Mouse (Mus musculus) urinary bladder, postnatal 4 days (tissue): ENCODE measurements around the gene Fam102a.

Experiments used
- DNase-seq, 2 experiments: peaks; one replicate each; pipeline ENCODE4 v3.0.0; 2021 to 2022; ENCODE audit warnings: low spot score in 2 of 2

Fam102a gene

DNA sequence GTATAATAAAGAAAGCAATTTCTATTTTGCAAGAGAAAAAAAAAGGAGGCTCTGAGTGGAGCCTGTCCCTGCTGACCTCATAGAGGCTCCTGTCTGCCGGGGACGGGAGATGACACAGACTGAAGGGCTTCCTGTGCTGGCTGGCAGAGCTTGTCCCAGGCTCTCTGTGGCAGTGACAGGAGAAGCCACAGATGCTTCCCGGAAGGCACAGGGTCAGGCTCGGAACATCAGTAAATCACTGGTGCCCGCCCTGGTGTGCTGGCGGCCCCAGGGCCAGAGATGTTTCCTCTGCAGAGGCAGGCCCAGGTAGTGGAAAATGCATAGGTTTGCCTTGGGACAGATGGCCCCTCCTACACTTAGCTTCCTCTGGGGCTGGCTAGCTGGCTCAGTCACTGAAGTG lies 20.8 kb upstream of the Fam102a start:
- DNase-seq = no peak

DNA sequence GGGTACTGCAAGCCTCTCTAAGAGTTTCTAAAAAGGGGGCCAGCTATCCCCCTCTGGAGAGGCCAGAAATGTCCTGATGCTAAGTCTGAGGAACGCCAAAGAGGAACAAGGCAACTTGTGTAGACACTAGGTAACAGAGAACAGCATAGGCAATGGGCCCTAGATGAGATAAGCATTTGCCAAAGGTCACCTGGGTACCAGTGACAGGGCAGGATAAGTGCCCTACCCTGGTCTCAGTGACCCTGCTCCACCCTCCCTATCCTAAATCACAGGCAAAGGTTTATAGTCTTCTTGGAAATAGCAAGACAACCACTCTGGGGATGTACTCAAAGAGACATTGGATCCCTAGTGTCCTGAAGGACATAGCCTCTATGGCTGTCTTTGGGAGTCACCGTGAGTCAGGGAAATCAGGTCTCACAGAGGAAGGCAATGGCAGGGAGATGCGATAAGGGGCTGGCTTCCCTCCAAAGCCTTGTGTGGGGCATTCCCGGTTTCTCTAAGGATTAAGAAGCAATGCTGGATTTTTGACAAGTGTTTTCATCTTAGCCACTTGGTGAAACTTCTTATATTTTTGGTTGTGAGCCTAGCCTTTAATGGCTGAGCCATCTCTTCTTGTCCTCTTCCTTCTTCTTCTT lies 17.8 kb upstream of the Fam102a start:
- no peak for DNase-seq

DNA sequence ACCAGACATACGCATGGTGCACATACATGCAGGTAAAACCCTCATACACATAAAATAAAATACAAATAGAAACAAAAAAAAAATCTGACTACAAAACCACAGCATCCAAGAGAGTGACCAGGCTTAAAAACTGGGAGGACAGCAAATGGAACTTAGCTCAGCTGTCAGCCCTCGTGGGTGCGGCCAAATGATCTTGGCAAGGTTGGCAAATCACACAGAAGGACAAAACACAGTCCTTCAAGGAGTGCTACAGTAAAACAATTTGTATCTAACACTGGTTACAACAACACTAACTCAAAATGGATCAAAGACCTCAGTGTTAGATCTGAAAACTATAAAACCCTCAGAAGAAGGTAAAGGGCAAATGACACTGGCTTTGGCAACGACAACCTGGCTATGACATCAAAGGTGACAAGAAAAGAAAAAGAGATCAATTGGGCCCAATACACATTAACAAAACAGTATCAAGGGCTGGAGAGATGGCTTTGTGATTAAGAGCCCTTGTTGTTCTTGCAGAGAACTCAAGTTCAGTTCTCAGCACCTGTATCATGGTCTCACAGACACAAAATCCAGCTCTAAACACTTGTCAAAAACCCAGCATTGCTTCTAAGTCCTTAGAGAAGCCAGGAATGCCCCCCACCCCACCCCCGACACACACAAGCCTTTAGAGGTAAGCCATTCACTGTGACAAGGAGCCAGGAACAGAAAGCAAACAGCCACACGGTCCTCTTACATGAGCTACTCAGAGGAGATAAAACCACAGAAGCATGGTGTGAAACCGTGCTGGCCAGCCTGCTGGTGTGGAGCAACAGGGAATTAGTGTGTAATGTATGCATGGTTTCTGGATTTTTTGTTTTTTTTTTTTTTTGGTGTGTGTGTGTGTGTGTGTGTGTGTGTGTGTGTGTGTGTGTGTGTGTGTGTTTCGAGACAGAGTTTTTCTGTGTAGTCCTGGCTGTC lies 14.8 kb upstream of the Fam102a start:
- DNase-seq = no peak

DNA sequence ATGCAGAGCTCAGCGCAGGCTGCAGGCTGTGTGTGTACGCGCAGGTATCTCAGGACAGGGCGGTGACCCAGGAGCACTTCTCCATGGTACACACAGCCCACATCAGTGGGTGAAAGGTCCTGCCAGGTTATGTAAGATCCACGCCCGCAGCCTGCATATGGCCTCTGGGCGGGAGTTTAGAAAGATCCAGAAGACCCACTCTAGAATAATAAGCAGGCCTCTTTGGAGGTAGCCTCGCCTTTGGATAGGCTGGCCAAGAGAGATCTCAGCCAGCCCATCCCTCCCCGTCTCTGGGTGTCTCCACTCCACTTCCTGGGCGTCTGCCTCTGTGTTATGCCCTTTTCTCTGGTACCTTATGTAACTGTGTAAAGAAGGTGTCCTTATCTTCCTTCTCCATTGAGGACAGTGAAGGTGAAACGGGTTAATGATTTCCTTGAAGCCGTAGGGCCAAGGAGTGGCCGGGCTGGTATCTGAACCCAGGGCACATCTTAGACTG lies 10.5 kb upstream of the Fam102a start:
- DNase-seq = no peak

DNA sequence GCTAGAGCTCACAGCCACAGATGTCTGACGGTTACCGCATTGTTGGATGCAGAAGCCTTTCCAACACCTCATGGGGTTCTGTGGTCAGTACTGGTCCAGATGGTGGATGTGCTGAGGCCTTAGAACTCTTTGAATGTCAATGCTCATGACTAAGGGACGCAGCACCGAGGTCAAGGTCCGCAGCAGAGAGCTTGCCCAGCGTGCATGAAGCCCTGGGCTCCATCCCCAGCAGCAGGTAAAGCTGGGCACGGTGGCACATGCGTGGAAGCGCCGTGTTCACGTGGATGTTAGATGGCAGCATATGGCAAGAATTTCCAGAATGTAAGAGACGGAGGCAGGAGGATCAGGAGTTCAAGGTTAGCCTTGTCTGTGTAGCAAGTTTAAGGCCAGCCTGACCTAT lies 9.3 kb upstream of the Fam102a start:
- DNase-seq = no peak

DNA sequence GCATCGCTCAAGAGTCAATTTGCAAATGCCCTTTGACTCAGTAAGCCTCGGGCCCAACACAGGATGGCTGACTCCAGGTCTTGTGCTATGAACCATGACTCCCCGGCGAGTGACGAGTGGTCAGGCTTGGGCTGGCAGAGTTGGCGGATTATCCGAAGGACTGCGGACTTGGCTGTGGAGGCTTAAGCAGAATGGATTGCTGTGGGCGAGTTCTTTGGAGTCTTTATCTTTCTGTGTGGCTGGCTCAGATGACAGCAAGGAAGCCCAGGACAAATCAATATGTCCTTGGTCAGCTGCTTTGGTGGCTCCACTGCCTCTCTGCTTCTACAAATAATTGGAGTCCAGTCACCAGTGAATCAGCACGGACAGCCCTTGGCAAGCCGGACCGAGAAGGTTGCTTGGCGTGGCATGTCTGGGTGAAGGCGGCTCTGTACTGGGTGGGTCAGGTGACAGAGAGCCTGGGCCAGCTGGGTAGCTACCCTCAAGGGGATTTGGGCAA lies 7.6 kb upstream of the Fam102a start:
- no peak for DNase-seq

DNA sequence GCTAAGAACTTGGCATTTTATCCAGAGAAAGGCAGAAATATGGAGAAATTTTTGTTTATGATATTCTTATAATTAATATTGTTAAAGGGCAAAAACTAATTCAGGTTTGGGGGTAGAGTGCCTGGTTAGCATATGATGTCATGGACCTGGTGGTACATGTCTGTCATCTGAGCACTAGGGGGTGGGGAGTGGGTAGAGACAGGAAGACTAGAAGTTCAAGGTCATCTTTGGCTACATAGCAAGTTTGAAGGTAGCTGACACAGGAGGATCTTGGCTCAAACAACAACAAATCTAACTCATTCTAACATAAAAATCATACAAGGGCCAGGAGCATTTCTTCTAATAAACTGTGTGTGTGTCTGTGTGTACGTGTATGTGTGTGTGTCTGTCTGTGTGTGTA lies 6.8 kb upstream of the Fam102a start:
- no peak for DNase-seq

DNA sequence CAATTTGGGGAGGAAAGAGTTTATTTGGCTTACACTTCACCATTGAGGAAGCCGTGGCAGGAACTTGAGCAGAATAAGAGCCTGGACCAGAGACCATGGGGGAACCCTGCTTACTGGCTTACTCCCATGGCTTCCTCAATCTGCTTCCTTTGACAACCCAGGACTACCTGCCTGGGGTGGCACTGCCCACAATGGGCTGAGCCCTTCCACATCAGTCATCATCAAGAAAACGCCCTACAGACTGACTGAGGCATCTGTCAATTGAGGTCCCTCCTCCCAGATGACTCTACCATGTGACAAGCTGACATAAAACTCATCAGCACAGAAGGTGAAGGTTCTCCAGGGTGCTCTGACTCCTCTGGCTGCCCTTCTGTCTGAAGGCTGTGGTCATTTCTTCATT lies 4.7 kb upstream of the Fam102a start:
- no peak for DNase-seq

DNA sequence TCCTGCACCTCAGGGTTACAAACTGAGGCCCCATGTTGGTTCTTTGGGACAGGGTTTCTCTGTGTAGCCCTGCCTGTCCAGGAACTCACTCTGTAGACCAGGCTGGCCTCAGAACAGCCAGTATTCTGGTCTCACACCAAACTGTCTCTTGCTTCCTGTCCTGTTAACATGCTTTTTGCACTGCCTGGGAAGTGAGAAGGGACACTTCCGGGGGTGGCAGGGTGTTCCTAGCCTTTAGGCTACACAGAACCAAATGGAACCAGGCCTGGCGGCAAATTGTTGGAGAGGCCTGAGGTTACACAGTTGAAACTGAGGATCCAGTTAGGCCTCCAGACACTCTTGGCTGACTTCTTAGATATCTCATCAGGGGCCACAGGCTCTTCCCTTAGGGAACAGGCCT lies 2.0 kb upstream of the Fam102a start:
- DNase-seq = no peak

DNA sequence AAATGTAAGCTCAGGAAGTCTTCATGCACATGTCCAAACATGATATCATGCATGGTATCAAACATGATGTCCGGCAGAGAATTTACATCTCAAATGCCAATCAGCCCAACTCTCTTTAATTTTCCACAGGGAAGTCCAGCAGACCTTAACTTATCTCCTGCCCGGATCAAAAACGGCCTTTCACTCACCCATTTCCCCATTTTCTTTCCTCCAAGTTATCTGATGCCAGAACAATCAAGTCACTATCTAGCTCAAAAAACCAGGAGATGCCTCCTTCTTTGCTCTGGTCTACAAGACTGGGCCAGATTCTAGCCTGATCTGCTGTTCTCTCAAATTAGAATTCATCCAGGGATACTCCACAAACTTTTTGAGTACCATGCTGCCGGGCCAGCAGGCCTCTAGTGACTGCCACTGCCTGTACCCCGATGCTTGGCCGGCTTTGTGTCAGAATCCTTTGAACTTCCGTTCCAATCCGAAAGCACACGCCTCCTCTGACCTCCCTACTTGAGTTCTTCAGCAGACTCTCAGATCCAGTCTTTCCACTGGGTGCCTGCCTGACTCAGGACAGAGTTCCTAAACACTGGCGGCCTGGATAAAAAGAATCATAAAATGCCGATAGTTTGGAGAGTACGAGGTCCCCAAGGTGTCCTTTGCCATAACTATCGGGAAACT lies 935 bp upstream of the Fam102a start:
- DNase-seq = peak in 1 of 2 experiments; percentile 40

DNA sequence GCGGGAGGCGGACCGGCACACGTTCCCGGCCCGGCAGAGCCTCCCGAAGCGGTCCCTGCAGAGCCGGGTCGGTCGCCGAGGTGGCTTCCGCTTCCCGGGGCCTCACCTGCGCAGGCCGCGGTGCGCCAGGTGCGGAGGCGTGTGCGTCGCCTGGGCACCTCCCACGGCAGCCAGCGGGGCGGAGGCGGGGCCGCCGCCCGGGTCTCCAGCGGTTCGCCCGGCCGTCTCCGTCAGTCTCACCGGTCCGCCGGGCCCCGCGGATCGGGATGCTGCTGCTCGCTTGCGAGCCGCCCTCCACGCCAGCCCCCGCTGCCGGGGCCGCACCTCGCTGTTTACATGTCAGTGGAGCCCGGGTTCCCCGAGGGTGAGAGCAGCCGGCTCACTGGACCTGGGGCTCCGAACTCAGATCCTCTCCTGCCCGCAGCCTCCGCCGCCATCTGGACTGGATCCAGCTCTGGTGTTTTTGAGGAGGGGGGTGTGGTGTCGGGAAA lies 414 bp downstream of the Fam102a start:
- peak in 1 of 2 experiments; percentile 67 for DNase-seq

DNA sequence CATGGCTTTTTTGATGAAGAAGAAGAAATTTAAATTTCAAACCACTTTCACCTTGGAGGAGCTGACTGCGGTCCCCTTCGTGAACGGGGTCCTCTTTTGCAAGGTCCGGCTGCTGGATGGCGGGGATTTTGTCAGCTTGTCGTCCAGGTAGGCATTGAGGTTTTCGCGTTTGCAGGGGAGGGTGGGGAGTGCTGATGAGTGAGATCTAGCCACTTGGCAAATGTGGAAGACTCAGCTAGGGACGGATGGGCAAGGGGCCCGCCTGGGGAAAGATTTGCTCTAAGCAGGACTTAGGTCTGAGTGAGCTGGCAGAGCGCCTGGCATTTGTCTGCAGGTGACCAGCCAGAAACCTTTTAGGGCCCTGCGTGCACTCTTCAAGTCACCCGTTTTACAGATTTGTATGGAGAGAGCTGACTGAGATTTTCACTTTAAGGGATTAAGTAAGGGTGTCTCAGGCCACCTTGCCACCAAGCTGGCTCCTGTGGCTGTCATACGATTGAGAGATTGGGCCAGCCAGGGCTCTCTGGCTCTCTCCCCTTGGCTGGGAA lies 1.0 kb downstream of the Fam102a start:
- no peak for DNase-seq

DNA sequence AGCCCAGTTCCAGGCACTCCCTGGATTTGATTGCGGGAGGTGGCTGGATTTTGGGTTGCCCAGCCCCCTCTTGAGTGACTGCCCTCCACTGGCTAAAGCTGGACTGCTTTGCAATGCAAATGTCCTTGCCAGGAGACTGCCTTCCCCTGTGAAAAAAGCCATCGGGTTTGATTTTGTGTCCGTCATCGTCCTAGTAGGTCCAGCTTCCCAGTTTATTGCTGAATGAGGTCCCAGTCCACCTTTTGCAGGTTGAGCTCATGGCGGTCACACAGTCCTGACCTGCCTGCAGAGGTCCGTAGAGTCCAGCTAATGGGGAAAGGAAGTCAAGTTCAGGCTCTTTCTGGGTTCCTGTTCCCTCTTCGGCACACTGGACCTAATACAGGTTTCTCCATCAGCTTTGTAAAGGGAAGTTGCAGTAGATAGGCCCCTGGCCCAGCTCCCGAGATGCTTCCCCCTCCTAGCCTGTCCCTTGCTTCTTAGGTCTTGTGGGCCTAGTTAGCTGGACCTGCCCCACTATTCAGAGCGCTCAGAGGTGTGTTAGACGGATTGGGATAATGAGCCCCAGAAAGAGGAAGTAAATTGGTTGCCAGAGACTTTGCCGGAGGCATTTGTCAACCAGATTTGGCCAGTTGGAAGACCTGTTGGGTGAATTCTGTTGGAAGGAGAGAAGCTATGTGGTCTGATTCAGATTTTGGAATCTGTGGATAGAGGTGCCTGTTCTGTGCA lies 1.7 kb downstream of the Fam102a start:
- peak in 1 of 2 experiments; percentile 45 for DNase-seq

DNA sequence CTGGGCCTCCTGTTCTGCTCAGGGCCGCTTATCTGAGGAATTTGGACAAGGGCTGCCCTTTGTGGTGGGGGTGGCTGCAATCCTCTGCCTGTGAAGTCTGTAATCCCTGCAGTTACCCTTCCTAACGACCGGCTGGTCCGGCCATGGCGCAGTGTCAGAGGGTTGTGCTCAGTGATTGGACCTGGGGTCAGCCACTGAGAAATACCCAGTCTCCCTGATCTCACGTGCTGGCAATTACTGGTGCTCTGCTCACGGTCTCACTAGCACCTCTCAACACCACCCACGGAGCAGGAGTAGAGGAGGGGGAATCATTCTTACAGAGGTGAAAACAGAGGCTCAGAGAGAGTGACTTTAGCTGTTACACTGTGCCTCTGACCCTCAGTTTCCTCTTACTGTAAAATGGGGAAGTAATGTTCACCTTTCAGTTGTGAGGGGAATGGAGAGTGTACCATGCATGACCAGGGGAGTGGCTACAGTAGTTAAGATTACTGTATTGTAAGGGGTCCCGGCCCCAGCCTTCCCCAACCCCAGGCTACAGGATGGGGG lies 2.3 kb downstream of the Fam102a start:
- DNase-seq = no peak

DNA sequence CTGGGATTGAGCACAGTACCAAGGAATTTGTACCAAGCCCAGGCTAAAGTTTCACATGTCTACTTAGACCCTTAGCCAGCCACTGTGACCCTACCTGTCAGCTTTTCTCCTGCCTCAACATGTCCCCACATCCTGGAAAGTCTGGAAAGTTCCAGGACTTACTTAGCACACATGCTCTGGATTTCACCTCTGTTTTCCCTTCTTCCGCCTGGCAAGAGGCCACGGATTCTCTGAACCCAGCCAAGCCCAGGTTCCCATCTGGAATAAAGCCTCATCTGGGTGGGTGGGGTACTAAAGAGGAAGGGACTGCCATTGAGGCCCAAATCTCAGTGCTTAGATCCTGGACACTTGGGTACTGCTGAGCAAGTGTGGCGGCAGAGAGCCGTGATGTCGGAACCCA lies 2.8 kb downstream of the Fam102a start:
- DNase-seq = no peak

DNA sequence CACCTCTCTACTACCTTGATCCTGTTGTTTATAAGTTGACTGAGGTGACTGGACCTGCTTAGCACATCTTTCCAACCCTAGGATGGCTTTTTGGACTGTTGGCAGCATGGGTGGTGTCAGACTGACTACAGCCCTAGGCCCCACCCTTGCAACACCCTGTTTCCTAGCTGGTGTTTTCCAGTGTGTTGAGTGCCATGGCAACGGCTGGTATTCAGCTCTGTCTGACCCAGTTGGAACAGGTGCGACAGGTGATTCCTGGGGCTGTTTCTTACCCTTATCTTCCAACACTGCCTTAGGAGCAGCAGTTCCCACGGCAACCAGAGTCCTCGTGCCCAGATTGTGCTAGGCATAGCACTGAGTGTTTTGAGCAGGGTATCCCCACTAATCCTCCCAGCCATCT lies 3.3 kb downstream of the Fam102a start:
- DNase-seq = no peak

DNA sequence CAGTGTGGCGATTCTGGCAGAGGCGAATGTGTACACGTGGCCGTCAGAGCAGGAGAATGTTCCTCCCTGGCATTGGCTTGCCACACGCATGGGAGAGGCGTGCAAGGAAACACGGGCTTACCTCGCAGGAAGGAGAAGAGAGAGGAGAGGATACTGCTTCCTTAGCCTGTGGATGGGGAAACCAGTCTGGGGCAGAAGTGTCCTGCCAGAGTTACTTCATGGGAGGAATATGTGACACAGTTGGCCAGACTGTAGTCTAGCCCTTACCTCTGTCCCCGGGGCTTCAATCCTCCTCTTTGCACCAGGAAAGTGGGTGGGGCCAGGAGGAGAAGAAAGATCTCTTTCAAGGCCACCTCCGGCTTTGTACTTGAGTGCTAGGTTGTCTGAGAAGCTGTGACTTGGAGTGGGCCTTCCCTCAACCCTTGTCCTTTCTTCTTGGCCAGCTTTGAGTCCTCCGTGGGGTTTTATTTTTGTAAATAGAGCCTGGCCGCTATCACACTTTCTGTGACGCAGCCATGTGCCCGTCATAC lies 4.4 kb downstream of the Fam102a start:
- no peak for DNase-seq

DNA sequence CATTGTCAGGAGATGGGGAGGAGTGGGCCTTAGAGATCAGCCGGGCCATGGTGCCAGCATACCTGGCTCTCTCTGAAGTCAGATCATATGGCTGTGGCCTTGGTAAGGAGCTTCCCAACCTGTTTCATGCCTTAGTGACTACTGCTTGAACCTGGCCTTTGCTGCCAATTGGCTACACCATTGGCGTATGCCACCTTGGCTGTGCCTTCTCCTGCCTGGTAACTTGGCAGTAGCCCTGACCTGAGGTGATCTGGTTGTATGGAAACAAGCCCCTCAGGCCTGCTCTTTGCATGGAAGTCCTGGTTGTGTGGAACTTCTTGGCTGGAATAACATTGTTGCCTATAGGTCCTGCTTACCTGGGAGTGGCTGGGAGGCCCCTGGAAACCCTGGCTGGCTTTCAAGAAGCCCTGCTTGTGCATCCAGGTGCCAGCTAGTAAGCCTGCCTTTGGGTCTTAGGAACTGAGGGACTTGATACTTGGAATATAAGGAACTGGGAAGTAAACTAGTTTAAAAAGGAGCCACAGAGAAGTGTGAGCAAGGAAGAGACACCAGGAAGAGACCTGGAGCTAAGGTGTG lies 6.3 kb downstream of the Fam102a start:
- no peak for DNase-seq

DNA sequence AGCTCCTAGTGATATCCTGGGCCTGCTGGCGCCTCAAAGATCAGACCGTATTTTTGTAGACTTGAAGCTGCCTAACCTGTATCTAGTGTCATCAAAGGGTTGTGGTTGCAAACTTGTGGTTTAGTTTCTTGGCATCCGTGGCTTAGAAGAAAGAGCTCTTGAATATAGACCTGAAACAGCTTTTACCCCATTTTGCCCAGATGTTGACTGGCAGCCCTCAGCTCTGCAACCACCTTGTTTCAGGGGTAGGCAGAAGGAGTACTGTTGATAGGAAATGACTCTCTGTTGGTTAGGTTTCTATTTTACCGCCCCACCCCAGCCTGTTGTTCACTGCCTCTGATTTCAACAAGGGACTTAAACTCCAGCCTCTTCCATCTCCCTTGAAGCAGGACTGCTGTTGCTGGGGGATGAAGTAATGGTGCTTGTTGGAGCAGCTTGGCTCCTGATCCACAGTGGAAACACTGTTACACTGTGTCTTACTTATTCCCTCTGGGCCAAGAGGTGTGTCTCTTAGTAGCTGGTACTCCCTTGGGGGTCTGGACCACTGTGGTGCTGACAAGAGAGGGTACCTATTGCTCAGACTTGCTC lies 6.9 kb downstream of the Fam102a start:
- no peak for DNase-seq

DNA sequence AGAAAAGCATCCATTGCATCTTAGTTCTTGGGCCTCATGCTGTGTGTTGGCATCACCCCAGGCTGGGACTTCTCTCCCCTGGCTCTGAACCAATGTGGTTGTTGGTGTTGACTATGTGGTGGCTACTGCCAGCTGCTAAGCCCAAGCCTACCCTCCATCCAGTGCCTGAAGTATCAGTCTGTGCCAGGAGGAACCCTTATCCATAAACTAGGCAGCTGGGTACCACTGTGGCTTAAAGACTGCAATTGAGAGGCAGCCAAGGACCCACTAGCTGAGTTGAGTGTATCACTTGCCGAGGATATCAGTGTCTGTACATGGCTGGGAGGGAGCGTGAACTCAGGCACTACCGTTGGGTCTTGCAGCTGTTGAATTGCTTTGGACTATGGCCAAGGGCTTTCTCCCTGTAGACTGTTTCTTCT lies 7.9 kb downstream of the Fam102a start:
- no peak for DNase-seq
